Mouse (Mus musculus) CD8-positive naive resting alpha-beta T cell, adult 2 months (primary cell): ENCODE data around the gene Lmo1.

ENCODE experiments used
- DNase-seq, 2 experiments: peaks; one replicate each; pipeline ENCODE4 v3.0.0; 2022; ENCODE audit warnings: low read depth in 2 of 2, low spot score in 2 of 2

The Lmo1 gene

GRCm38 (mm10) chr7:109174949-109175669, at the start of gene Lmo1:
Gene Lmo1 (minus strand): TSS chr7:109175207.
- no peak for DNase-seq

GRCm38 (mm10) chr7:109221716-109222110, 46.7 kb upstream of the Lmo1 start:
- DNase-seq = no peak

GRCm38 (mm10) chr7:109220766-109221715, 46.0 kb upstream of the Lmo1 start:
- DNase-seq = no peak

- DNase-seq = no peak
Observed at GRCm38 (mm10) chr7:109220026-109220425, 45.0 kb upstream of the Lmo1 start.

GRCm38 (mm10) chr7:109218977-109219271, 43.9 kb upstream of the Lmo1 start:
- DNase-seq = no peak

GRCm38 (mm10) chr7:109218130-109218976, 43.3 kb upstream of the Lmo1 start:
- no peak for DNase-seq

GRCm38 (mm10) chr7:109209804-109210203, 34.8 kb upstream of the Lmo1 start:
- DNase-seq = no peak

GRCm38 (mm10) chr7:109207811-109208210, 32.8 kb upstream of the Lmo1 start:
- no peak for DNase-seq

GRCm38 (mm10) chr7:109206358-109206757, 31.4 kb upstream of the Lmo1 start:
- no peak for DNase-seq

GRCm38 (mm10) chr7:109203140-109203539, 28.1 kb upstream of the Lmo1 start:
- DNase-seq = no peak

- DNase-seq = no peak
Observed at GRCm38 (mm10) chr7:109200559-109200958, 25.6 kb upstream of the Lmo1 start.

GRCm38 (mm10) chr7:109197161-109197650, 22.2 kb upstream of the Lmo1 start:
- no peak for DNase-seq

GRCm38 (mm10) chr7:109196399-109197082, 21.5 kb upstream of the Lmo1 start:
- DNase-seq = no peak

GRCm38 (mm10) chr7:109195982-109196381, 21.0 kb upstream of the Lmo1 start:
- no peak for DNase-seq

- no peak for DNase-seq
Observed at GRCm38 (mm10) chr7:109194850-109195249, 19.8 kb upstream of the Lmo1 start.

GRCm38 (mm10) chr7:109187244-109188035, 12.4 kb upstream of the Lmo1 start:
- DNase-seq = no peak

GRCm38 (mm10) chr7:109185975-109186374, 11.0 kb upstream of the Lmo1 start:
- no peak for DNase-seq

- no peak for DNase-seq
Observed at GRCm38 (mm10) chr7:109185564-109185963, 10.6 kb upstream of the Lmo1 start.

- DNase-seq = no peak
Observed at GRCm38 (mm10) chr7:109176688-109177087, 1.7 kb upstream of the Lmo1 start.
